Mouse (Mus musculus): ENCODE data around the gene Adcyap1r1.

Gene Adcyap1r1

DNA sequence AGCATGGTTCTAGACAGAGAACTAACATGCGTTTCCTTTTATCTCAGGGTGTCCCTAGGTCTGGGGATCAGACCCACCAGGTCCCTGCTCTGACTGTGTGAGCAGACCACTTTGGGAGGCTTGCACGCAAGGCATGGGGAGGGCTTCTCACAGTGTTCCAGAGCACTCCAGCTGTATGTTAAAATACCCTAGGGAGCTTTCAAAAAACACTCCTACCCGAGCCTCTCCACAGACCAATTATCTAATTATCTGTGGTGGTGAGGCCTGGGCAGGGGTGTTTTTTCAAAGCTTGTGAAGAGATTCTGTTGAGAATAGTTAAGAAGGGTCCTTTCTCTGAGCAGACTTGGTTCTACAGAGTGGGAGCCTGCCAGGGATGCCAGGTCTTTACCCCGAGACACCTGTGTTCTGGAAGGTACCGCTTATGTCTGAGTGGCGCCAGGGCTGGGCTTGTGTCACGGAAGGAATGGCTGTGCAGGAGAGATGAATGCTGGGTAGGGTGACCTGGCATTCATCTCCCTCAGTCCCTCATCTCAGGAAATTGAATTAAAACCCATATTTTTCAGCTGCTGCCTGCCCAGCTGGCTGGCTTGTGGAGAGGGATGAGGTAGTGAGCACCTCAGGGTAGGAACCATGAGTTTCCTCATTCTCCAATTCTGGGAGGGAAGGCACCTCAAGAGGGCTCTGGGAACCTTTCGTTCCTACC, 2.7 kb upstream of the Adcyap1r1 start:
- no peak for DNase-seq (ENCODE audit: low spot score in 2 of 2)

DNA sequence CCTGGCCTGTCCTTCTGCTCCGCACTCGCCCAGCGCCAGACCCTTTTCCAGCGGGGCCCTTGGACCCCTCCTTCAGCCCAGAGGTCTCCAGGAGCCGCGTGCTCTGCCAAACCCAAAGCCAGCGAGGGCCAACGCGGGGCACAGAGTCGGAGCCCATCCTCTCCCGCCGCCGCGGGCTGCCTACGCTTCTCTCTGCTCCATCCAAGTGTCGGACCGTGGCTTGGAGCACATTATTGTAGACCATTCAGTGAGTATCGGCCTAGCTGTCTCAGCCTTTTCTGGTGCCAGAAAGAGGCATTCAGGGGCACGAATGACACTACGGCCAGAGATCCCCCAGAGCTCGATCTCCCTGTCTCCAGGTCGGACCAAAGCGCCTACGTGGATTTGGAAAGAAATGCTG, 603 bp downstream of the Adcyap1r1 start:
- peak in 1 of 2 experiments; percentile 51 for DNase-seq (ENCODE audit: low spot score in 2 of 2)

DNA sequence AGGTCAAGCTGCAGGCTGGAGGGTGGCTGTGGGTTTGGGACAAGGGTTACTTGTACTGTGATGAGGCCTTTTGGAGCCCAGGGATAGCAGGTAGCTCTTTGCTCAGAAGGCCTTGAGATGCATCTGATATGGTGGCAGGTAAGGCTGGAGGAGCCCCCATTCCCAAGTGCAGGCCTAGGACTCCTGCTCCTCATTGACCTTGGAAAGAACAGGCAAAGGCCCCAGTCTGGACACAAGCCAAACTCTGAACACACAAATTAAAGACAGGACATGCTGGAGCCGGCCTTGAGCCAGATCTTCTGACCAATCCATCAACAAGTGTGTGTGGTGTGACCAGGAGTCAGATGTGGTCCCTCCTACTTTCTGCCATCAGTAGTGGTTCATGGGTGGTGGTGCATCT, 1.8 kb downstream of the Adcyap1r1 start:
- DNase-seq (ENCODE audit: low spot score in 2 of 2), result no peak

DNA sequence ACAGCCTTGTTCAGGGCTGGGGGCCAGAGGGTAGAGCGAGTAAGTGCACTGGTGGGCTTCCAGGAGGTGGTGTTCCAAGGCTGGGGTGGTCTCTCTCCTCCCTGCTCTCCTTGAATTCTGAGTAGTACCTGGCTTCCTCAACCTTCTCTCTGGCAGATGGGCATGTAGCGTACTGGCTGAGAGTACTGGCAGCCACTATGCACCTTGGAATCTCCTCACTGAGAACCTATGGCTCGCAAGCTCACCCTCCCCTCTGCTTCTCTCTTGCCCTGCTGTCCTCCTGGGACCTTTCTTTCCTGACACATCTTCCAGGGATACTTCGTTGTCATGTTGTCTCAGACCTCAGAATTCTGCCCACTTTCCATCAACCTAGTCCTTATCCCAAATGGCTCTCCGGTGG, 3.9 kb downstream of the Adcyap1r1 start:
- no peak for DNase-seq (ENCODE audit: low spot score in 2 of 2)

DNA sequence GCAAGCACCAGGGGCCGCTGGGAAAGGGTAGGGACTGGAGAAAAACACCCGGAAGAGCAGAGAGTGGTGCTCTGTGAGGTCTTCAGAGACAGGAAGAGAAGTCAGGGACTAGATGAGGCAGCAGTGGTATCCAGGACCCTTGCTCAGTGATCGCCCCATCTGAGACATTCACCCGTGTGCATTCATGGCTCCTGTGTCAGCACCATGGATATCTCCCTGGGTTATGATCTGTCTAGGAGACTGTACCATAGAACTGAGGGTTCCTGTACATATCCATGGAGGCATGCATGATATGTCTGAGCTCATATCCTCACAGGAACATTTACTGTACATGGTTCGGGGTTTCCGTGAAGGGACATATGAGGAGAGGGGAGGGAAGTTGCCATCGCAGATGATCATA, 5.9 kb downstream of the Adcyap1r1 start:
- no peak for DNase-seq (ENCODE audit: low spot score in 2 of 2)

DNA sequence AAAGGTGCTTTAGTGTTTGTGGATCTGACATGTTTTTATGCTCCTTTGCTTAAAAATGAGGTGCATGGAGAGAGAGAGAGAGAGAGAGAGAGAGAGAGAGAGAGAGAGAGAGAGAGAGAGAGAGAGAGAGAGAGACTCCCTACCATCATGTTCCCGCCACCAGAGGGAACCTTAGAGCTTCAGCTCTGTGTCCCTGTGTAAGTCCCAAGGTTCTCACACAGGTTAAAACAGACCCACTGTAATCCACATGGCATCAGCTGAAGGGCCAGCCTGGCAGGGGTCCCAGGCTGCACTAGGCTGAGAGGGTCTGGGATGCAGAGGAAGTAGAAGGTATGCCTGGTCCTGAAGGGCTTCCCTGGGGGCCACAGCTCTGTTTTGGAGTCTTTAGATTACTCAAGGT, 6.4 kb downstream of the Adcyap1r1 start:
- no peak for DNase-seq (ENCODE audit: low spot score in 2 of 2)

DNA sequence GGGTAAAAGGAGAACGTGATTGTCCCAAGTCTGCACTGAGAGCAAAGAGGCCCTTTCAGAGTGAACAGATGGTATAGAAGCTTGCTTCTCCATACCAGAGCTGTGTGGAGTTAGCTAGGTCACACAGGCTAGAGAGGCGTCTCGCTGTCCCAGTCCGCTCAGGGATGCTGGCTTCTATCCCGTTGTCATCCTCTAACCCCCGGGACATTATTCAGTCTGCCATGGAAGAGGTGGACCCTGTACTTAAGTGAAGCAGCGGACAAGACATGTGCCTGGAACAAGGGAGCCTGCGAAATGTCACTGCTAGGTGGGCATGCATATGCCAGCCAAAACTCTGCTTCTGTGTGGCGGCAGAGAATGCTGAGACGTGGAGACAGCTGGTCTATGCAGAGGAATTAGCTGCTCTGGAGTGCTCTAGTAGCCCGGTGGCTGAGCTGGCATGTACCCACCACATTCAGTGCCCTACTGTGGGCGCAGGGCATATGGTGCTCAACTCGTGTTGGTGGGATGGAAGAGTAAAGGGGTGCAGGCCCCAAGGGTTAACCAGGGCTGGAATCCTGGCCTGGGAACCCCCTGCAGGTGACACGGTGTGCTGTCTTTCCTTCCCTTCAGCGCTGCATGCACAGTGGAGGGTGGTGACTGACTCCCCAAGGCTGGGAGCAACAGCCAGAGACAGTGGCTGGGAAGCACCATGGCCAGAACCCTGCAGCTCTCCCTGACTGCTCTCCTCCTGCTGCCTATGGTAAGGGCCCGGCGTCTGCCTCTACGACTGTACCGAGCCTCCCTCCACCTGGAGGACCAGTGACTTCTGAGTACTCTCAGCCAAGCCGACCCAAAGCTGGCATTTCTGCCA, 8.0 kb downstream of the Adcyap1r1 start:
- no peak for DNase-seq (ENCODE audit: low spot score in 2 of 2)

DNA sequence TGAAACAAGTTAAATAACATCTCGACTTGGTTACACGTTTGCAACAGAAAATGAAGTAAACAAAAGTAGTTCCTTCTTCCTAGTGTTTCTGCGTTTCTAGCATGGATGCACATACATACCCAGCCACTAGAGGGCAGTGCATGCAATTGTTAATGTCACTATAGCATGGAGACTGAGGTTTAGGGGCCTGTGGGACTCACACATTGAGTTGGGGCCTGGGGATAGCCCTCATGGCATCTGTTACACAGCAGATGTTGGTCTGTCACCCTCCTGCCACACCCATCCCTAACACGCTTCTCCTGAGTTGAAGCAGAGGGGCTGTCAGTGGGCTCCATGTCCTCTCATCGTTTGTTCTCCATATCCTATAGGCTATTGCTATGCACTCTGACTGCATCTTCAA, 9.4 kb downstream of the Adcyap1r1 start:
- peak in 1 of 2 experiments; percentile 46 for DNase-seq (ENCODE audit: low spot score in 2 of 2)

DNA sequence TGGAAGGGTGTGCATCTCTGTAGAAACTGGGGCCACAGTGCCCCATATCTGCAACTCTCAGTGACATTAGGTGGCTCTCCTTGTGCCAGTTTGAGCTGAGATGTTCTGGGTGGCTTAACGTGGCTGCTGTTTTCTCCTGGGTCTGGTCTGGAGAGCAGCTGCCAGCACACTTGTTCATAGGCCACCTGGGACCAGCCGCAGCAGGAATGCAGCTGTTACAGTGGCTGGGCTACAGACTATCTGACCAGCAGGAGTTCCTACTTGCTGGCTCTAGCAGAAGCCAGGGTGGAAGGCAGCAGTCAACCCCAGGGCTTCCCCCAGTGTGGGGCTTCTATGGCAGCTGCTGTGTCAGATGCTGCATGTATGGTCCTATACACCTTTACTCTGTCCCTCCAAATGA, 9.9 kb downstream of the Adcyap1r1 start:
- DNase-seq (ENCODE audit: low spot score in 2 of 2), result no peak

DNA sequence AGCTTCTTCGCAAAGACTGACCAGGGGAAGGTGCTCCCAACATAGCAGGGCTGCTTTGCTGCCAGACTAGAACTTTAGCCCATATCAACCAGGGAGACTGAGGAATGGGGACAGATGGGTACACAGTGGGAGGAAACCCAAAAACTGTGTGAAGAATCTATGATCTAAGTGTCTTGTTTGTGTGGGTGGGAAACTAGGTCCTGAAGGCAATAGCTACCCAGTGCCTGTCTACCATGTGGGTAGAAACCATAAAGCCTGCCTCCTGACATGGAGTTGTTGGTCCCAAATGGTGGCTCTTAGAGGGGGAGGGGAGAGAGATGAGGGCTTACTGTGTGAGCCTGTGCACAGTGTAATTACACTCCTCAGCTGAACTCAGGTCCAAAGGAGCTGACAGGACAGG, 10.6 kb downstream of the Adcyap1r1 start:
- DNase-seq (ENCODE audit: low spot score in 2 of 2), result no peak

DNA sequence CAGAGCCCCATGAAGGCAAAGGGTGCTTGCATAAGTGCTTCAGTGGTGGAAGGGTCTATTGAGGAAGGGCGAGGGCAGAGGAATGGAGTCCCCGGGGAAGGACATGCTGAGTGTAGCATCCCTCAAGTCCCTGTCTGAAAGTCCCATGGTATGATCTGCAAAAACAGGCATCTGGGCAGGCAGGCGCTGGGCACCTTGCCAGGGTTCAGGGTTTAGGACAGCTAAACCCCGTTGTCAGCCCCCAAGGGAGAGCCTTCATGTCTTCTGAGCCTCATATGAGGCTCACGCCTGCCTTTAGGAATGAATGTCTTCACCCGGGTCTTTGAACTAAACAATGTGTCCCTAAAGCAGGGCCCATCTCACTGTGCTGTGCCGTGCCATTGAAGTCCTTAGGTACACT, 12.2 kb downstream of the Adcyap1r1 start:
- DNase-seq (ENCODE audit: low spot score in 2 of 2), result no peak

DNA sequence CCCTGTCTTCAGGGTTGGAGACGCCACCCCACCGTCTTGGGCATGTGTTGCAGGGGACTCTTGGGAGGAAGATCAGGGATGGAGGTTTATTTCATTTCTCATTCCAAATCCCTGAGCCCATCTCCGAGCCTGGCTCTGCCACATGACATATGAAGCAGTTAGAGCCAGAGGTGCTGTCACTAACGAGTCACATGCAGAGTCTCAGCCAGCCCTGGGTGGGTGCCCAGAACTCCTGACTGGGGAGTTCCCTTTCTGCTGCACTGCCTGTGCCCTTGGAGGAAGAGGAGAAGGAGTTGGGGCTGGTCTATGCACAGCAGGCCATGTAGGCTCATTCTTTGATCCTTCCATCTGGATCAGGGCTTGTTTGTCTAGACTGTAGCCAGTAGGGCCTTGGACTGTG, 13.5 kb downstream of the Adcyap1r1 start:
- DNase-seq (ENCODE audit: low spot score in 2 of 2), result peak in 1 of 2 experiments; percentile 46

DNA sequence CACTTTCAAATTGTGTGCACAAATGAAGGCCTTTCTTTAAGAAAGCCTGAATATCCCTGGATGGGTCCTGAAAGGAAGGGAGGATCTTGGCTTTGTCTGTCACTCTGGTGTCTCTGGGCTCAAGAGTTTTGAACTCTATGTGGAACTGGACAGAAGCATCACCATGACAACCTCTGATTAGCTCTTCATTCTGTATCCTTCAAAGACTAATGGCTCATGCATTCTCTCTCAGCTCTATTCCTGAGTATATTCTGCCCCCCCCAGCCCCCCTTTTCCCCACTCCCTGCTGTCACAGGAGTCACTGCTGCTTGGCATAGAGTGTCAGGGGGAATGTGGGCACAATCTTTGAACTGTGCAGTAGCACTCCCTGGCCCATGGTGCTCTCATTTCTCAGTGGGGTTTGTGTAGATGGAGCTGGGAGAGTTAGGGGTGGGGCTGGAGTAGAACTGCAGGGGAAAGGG, 14.6 kb downstream of the Adcyap1r1 start:
- no peak for DNase-seq (ENCODE audit: low spot score in 2 of 2)

DNA sequence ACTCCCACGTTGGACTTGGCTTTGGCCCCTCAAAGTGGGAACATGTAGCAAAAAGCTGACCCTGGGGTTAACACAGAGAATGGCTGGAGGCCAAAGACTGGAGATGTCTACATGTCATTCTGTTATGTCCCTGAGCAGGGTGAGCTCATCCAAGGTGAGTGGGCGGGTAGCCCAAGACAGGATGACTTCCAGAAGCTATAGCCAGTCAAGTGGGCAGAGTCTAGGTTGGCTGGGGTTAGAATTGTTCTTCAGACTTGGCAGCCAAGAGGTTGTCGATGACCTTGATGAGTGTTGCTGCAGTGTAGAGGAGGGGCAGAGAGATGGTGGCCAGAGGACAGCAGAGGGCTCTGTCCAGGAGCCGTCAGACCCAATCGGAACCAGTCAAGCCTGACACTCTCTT, 18.9 kb downstream of the Adcyap1r1 start:
- no peak for DNase-seq (ENCODE audit: low spot score in 2 of 2)

DNA sequence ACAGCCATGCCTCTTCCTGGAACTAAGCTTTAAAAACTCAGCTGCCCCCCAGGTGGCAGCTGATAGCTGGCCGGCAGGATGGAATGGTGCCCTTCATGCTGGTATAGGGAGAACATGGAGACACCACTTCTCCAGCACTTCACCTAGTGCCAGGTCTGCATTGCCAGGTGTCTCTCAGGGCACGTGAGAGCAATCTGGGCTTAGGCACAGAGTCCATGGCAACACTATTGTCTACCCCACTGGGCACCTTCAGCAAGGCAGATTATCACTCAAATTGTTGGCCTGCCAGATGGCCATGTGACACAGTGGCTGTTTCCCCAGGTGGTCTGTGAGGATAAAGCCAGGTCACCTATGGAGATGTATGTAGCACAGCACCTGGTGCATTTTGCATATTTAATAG, 20.6 kb downstream of the Adcyap1r1 start:
- no peak for DNase-seq (ENCODE audit: low spot score in 2 of 2)

DNA sequence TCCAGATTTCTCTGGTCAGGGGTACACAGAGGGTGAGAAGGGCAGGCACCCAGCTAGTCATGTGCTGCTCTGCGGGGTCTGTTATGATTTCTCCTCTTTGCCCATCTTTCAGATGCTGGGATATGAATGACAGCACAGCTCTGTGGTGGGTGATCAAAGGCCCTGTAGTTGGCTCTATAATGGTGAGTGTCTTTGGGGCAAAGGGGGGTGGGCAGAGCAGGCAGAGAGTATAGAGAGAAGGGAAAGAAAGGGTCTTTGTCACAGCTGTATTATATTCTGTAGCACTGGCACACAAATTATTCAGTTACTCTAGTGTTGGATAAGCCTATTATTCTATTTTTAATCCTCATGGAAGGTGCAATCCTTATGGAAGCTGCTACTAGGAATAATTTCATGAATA, 29.2 kb downstream of the Adcyap1r1 start:
- no peak for DNase-seq (ENCODE audit: low spot score in 2 of 2)

DNA sequence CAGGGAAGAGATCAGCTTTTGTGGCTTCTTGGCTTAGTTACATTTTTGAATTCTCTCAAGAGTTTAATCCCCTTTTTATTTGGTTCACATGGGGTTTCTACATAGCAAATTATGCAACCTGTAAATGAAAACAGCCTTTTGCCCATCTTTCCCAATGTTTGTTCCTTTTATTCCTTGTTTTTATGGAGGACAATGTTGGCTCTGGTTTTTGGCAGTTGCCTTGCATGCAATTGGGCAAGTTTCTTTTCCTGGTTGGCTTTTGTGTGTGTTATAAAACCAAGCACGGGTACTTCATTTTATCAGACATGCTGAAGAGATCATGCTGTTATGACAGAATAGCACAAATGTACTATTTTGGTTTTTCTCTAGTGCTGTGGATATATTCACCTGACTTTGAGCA, 30.7 kb downstream of the Adcyap1r1 start:
- DNase-seq (ENCODE audit: low spot score in 2 of 2), result no peak

DNA sequence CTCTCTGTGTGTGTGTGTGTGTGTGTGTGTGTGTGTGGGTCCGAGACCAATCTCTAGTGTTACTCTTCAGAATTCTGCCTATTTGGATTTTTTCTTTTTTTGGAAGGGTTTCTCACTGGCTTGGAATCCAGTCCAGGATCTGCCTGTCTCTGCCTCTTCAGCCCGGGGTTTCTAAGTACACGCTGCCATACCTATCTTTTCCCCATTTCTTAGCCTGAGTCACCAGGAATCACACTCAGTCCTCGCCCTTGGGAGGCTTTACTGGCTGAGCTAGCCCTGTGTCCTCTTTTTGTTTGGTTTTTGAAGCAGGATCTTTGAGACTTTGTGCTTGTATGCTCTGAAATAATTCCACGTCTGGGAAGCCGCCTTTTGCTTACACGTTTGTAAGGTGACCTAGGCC, 31.6 kb downstream of the Adcyap1r1 start:
- DNase-seq (ENCODE audit: low spot score in 2 of 2), result no peak

DNA sequence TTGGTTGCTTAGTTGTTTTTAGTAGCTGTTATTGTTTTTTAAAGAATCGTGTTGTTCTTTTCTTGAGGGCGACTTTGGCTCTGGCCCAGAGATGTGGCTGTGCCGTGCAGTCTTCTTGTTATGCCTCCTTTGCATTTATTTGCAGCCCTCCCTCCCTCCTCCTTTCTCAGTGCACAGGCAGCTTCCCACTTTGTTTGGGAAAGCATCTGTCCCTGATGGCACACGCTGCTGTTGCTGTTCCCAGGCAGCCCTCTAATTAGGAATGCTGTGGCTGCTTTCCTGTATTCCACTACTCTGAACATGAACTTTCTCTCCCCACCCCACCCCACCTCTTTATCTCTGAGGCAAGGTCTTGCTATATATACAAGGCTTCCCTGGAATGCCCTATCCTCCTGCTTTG, 32.4 kb downstream of the Adcyap1r1 start:
- DNase-seq (ENCODE audit: low spot score in 2 of 2), result peak; percentile 62 to 63

DNA sequence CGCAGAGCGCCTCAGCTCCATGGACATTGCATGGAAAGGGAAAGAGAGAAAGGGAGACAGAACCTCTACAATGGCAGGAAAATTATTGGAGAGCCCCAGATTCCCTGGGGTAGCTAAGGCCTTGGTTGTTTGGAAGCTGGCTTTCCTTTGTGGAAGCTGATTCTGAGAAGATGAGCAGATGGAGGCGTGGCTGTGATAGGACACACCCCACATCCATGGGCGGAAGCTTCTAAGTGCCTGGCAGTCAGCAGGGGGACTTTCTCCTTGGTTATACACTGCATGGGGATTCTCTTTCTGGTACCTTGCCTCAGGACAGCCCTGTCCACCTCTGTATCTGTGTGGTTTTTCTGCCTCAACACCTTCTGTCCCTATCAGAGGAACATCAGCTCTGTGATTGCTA, 33.4 kb downstream of the Adcyap1r1 start:
- DNase-seq (ENCODE audit: low spot score in 2 of 2), result no peak

DNA sequence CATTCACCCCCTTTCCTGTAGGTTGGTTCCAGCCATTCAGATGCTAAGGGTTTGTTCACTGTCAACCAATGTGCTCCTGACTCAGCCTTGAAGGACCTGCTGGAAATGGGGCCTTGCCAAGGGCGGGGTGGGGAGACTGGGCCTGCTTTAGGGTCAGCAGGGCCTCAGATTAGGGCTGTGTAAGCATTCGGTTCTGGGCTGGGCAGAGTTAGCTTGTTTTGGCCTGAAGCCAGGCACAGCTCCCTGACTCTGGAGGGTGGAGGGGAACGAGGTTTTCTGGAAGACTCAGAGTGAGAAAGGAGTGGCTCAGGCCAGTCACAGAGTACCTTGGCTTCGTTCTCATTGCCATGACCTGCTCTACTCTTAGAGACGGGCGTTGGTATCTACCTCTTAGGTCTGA, 35.9 kb downstream of the Adcyap1r1 start:
- no peak for DNase-seq (ENCODE audit: low spot score in 2 of 2)

DNA sequence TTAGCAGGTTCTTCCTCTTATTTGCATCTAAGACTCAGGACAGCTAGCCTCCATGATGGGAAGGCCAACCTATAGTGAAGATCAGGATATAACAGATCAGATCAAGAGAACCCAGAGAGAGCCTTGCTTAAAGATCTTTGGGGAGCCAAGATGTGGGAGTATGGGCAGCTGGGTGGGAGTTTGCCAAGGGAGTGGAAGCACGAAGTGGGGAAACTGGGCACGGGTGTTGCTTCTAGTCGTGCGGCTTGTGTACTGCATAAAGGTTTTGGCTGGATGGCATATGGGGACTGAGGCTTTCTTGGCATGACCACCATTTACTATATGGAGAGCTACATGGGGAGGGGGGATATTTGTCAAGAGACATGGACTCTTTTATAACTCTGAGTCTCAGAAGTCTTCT, 44.4 kb downstream of the Adcyap1r1 start:
- no peak for DNase-seq (ENCODE audit: low spot score in 2 of 2)

DNA sequence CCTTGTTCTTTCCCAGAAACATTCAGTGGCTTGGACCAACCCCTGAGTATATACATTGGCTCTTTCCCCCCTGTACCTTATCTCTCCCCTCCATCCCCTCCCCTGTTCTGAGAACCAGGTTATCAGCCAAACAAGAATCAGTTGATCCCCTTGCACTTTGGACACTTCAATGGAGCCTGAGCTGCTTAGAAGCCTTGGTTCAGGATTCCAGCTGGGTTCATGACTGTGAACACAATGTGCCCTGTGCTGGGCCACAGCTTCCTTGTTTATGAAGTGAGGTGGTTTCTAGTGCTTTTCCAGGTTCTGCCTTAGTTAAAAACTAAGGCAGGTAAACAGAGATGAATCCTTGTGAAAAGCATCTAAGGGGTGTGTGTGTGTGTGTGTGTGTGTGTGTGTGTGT, 47.0 kb downstream of the Adcyap1r1 start:
- no peak for DNase-seq (ENCODE audit: low spot score in 2 of 2)
